Mouse (Mus musculus) liver, adult 2 months (tissue): Measurements from ENCODE around the gene Rnf126. TPM values are rescaled to one million over a fixed set of nuclear protein-coding genes. Genes with fewer than 3 reads are reported as not detected.

Experiments
- DNase-seq: peaks from one replicate; pipeline ENCODE4 v3.0.0-alpha.2; 2011; ENCODE audit warnings: low read depth, low spot score; ENCODE audit errors: extremely low read depth
- H3K27ac ChIP-seq: fragments of 200-500 bp; replicated peaks from 2 replicates; pipeline ENCODE4 v1.5.1; 2012; ENCODE audit warnings: low read depth, mild to moderate bottlenecking, control low read depth, inconsistent platforms, low read length; ENCODE audit not compliant: insufficient read depth
- H3K27me3 ChIP-seq: fragments of 200-500 bp; 2 replicates; pipeline ENCODE4 v1.6.1; 2012; ENCODE audit warnings: mild to moderate bottlenecking, moderate library complexity, low read length, inconsistent platforms; ENCODE audit not compliant: control insufficient read depth, insufficient read depth
- H3K36me3 ChIP-seq: fragments of 200-500 bp; 2 replicates; pipeline ENCODE4 v1.6.1; 2012; ENCODE audit warnings: low read length, inconsistent platforms; ENCODE audit not compliant: control insufficient read depth, insufficient read depth
- H3K4me1 ChIP-seq: fragments of 200-500 bp; 2 replicates; pipeline ENCODE4 v1.6.1; 2011; ENCODE audit warnings: low read length; ENCODE audit not compliant: control insufficient read depth, insufficient read depth
- H3K4me3 ChIP-seq: fragments of 200-500 bp; 2 replicates; pipeline ENCODE4 v1.5.1; 2011; ENCODE audit warnings: low read depth, mild to moderate bottlenecking, control low read depth, low read length, moderate library complexity; ENCODE audit not compliant: insufficient read depth
- H3K79me2 ChIP-seq: fragments of 200-500 bp; 2 replicates; pipeline ENCODE4 v1.6.1; 2012; ENCODE audit warnings: inconsistent platforms, mild to moderate bottlenecking, low read length, moderate library complexity; ENCODE audit not compliant: control insufficient read depth, insufficient read depth
- H3K9ac ChIP-seq: fragments of 200-500 bp; 2 replicates; pipeline ENCODE4 v1.6.1; 2012; ENCODE audit warnings: low read depth, mild to moderate bottlenecking, control low read depth, inconsistent platforms, low read length
- CTCF ChIP-seq: fragments of 200-500 bp; IDR thresholded peaks from 2 replicates; pipeline ENCODE4 v1.5.1; 2011; ENCODE audit warnings: low read depth, low read length, control low read depth
- POLR2A ChIP-seq: fragments of 200-500 bp; IDR thresholded peaks from 2 replicates; pipeline ENCODE4 v1.6.1; 2011; ENCODE audit warnings: low read length, control low read depth; ENCODE audit not compliant: insufficient read depth; ENCODE audit errors: extremely low read depth
- WGBS: fragments of 180-500 bp; shearing (Covaris S2); methylation state at CpG from one replicate; pipeline ENCODE4 v1.1.7; 2018; 5-methylcytosine and 5-hydroxymethylcytosine counted together
- polyA plus RNA-seq: library from polyadenylated mRNA; depleted of rRNA; stranded (reverse); fragments of >200 nt; gene quantifications from 2 replicates; pipeline ENCODE4 v1.2.3, GENCODE M21; 2012
- total RNA-seq: library from RNA; depleted of rRNA; stranded (reverse); fragments of >200 nt; gene quantifications from 2 replicates; pipeline ENCODE4 v1.2.3, GENCODE M21; 2014

Gene Rnf126
- total and polyA plus RNA-seq, 2 experiments: 7.6 to 70.6 TPM

GRCm38 (mm10) chr10:79756660-79757059, 10.1 kb downstream of the Rnf126 start:
- TF ChIP-seq CTCF (no peak), POLR2A (no peak)
- Histone ChIP-seq H3K4me1 (no peaks in the 10 kb centered on the region), H3K79me2 (no peaks in the 10 kb centered on the region), H3K9ac (no peak overlapping the region), H3K36me3 (peaks cover 4% of the 10 kb centered on the region; the same call in 1 of the 2 replicates), H3K27ac (no peak overlapping the region), H3K4me3 (no peak overlapping the region), H3K27me3 (no peaks in the 10 kb centered on the region)
- no peak for DNase-seq
- 90% methylated on average over 24 of the region's 24 CpGs for WGBS

GRCm38 (mm10) chr10:79755854-79756253, 10.9 kb downstream of the Rnf126 start:
- no peaks in the 10 kb centered on the region for H3K79me2 ChIP-seq
- H3K4me3 ChIP-seq: no peak overlapping the region
- H3K9ac ChIP-seq: no peak overlapping the region
- H3K27ac ChIP-seq: no peak overlapping the region
- 91% methylated on average over 3 of the region's 3 CpGs for WGBS
- H3K36me3 ChIP-seq: peaks cover 2% of the 10 kb centered on the region; the same call in 1 of the 2 replicates
- H3K27me3 ChIP-seq: no peaks in the 10 kb centered on the region
- no peaks in the 10 kb centered on the region for H3K4me1 ChIP-seq
- TF ChIP-seq CTCF (no peak), POLR2A (no peak)
- no peak for DNase-seq

- Histone ChIP-seq H3K79me2 (no peaks in the 10 kb centered on the region), H3K4me1 (no peaks in the 10 kb centered on the region), H3K9ac (no peak within 1 kb of the TSS; the same call in 1 of the 2 replicates), H3K36me3 (0 out of 2 replicates have a peak, but pooled peaks cover 2% of the 10 kb centered on the region), H3K27ac (no peak within 1 kb of the TSS), H3K27me3 (no peaks in the 10 kb centered on the region), H3K4me3 (no peak within 1 kb of the TSS)
- DNase-seq: peak; percentile 26
- no peak for TF ChIP-seq CTCF
- TF ChIP-seq POLR2A: no peak
- 7% methylated on average over 36 of the region's 36 CpGs for WGBS
These were observed 11.8 kb downstream of the Rnf126 start, which contains the start of gene Fgf22 for GRCm38 (mm10) chr10:79754856-79755516. TSS of gene Fgf22 (plus strand) at chr10:79755076.

- H3K4me3 ChIP-seq: no peak overlapping the region
- 83% methylated on average over 6 of the region's 6 CpGs for WGBS
- H3K27me3 ChIP-seq: no peaks in the 10 kb centered on the region
- H3K27ac ChIP-seq: no peak overlapping the region
- H3K9ac ChIP-seq: no peak overlapping the region
- TF ChIP-seq POLR2A (no peak), CTCF (no peak)
- peaks cover 5% of the 10 kb centered on the region for H3K4me1 ChIP-seq
- no peaks in the 10 kb centered on the region for H3K36me3 ChIP-seq
- no peaks in the 10 kb centered on the region for H3K79me2 ChIP-seq
- DNase-seq: no peak
These were observed 18.3 kb downstream of the Rnf126 start for GRCm38 (mm10) chr10:79748496-79748895.

- peaks cover 5% of the 10 kb centered on the region for H3K4me1 ChIP-seq
- H3K36me3 ChIP-seq: peaks cover 2% of the 10 kb centered on the region; the same call in 1 of the 2 replicates
- DNase-seq: no peak
- no peak for TF ChIP-seq CTCF
- TF ChIP-seq POLR2A: no peak
- no peak overlapping the region for H3K27ac ChIP-seq
- H3K4me3 ChIP-seq: peak overlapping the region; percentile 19; the same call in 1 of the 2 replicates
- WGBS: 24% methylated on average over 6 of the region's 6 CpGs
- H3K9ac ChIP-seq: no peak overlapping the region
- H3K79me2 ChIP-seq: no peaks in the 10 kb centered on the region
- H3K27me3 ChIP-seq: no peaks in the 10 kb centered on the region
These were observed 20.0 kb downstream of the Rnf126 start for GRCm38 (mm10) chr10:79746774-79747151.
